Mouse (Mus musculus) adrenal gland, postnatal 4 days (tissue): ENCODE results near the gene Raver1. TPM values are rescaled to one million over a fixed set of nuclear protein-coding genes. Genes with fewer than 3 reads are reported as not detected.
"Not testable (repeated sequence)": the region's sequence is repeated elsewhere in the genome, so short reads cannot be mapped to it uniquely, and the experiment has no call there.

ENCODE experiments used
- DNase-seq, 2 experiments: peaks; one replicate each; pipeline ENCODE4 v3.0.0; 2021 to 2022; ENCODE audit warnings: low spot score in 2 of 2, mixed read lengths in 2 of 2
- total RNA-seq, 2 experiments: library from RNA; stranded (reverse); gene quantifications; 2 replicates each; pipeline ENCODE4 v1.2.3; 2021

Raver1 gene
- total RNA-seq, 2 experiments from 2014 or later, result 67.0 to 68.4 TPM

DNA sequence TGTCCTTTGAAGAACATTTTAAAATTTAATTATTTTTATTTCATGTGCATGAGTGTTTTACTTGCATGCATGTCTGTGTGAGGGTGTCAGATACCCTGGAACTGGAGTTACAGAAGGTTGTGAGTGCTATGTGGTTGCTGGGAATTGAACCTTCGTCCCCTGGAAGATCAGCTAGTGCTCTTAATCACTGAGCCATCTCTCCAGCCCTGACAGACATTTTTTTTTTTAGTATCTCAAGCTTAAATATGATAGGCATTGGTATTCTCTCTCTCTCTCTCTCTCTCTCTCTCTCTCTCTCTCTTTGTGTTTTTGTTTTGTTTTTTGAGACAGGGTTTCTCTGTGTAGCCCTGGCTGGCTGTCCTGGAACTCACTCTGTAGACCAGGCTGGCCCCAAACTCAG, 47.0 kb downstream of the Raver1 start:
- DNase-seq, result not testable (repeated sequence)

DNA sequence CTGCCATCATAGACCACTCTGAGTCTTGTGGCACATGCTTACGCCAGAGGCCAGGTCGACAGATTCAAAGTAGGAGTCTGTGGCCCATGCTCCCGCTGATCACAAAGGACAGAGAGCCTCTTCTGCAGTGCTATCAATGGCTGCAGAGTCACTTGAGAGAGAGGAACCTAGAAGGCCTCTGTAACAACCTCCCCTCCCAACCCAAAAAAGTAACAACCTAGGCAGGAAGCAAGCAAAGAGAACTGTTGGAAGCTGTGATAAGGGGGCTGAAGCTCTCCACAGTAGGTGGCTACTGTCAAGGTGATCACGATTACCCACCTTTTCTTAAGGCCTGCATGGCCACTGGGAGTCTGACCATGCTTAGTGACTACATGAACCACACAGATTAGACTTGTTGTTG, 48.2 kb downstream of the Raver1 start:
- no peak for DNase-seq

GRCm38 (mm10) chr9:21041308-21041707, 50.5 kb downstream of the Raver1 start:
- DNase-seq, result no peak

DNA sequence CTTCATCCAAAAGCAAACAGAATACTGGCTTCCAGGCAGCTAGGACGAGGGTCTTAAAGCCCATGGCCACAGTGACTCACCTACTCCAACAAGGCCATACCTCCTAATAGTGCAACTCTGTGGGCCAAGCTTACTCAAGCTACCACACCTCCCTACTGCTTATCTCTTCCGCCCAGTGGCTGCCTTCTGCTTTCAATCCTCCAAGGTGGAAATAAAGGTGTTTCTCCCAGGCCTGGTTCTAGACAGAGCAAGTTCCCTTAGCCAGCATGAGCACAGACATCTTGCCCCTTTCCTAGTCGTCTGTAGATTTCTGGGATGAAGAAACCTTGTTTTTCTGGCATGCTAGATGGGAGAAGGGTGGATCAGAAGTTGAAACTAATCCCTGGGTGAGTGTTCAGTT, 52.0 kb downstream of the Raver1 start:
- no peak for DNase-seq

DNA sequence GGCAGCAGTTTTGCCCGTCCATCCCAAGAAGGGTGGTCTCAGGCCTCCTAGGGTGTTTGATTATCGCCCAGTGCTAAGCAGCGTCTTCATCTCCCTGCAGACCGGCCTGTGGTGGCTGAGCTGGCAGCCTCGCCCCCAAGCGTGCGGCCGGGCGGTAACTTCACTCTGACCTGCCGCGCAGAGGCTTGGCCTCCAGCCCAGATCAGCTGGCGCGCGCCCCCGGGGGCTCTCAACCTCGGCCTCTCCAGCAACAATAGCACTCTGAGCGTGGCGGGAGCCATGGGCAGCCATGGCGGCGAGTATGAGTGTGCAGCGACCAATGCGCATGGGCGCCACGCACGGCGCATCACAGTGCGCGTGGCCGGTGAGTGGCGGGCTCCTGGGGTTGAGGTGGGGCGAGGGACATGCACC, 54.3 kb downstream of the Raver1 start:
- DNase-seq, result no peak

DNA sequence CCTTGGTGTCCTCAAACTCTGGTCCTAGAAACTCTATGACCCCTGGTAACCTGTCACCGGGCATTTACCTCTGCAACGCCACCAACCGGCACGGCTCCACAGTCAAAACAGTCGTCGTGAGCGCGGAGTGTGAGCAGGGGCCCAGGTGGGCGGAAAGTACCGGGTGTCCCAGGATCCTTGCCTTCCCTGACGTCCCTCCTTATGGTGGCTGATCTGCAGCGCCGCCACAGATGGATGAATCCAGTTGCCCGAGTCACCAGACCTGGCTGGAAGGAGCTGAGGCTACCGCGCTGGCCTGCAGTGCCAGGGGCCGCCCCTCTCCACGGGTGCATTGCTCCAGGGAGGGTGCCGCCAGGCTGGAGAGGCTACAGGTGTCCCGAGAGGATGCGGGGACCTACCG, 55.1 kb downstream of the Raver1 start:
- DNase-seq, result no peak

DNA sequence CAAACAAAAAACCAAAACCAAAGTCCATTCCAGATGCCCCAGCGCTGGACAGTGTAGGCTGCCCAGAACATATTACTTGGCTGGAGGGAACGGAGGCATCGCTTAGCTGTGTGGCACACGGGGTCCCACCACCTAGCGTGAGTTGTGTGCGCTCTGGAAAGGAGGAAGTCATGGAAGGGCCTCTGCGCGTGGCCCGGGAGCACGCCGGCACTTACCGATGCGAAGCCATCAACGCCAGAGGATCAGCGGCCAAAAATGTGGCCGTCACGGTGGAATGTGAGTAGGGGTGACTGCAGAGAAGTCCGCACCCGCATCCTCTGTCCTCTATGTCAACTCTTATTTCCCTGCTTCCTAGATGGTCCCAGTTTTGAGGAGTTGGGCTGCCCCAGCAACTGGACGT, 55.6 kb downstream of the Raver1 start:
- no peak for DNase-seq

DNA sequence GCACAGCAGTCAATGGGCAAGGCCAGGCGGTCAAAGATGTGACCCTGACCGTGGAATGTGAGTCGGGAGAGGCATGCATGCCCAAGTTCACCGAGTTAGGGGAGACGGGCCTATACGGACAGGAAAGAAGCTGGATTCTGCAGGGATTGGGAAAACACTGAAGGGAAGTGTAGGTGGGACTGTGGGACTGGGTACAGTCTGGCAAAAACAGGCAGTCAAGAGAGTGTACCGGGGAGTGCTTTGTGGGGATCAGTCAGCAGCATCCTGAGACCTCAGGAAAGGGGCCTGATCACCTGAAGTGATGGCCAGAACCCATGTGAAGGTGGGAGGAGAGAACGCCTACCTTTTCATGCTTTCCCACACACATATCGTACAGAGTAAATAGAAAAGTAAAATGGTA, 56.2 kb downstream of the Raver1 start:
- DNase-seq, result no peak

- no peak for DNase-seq
Observed at GRCm38 (mm10) chr9:21034481-21035085, 57.2 kb downstream of the Raver1 start.

GRCm38 (mm10) chr9:21033136-21033535, 58.7 kb downstream of the Raver1 start:
- peak in 1 of 2 experiments; percentile 63 for DNase-seq

- DNase-seq, result no peak
Observed at GRCm38 (mm10) chr9:21032491-21032890, 59.3 kb downstream of the Raver1 start.

- DNase-seq, result no peak
Observed at GRCm38 (mm10) chr9:21031896-21032351, 59.9 kb downstream of the Raver1 start, which contains the start of gene Icam5. Gene Icam5 (plus strand): TSS chr9:21032073.

DNA sequence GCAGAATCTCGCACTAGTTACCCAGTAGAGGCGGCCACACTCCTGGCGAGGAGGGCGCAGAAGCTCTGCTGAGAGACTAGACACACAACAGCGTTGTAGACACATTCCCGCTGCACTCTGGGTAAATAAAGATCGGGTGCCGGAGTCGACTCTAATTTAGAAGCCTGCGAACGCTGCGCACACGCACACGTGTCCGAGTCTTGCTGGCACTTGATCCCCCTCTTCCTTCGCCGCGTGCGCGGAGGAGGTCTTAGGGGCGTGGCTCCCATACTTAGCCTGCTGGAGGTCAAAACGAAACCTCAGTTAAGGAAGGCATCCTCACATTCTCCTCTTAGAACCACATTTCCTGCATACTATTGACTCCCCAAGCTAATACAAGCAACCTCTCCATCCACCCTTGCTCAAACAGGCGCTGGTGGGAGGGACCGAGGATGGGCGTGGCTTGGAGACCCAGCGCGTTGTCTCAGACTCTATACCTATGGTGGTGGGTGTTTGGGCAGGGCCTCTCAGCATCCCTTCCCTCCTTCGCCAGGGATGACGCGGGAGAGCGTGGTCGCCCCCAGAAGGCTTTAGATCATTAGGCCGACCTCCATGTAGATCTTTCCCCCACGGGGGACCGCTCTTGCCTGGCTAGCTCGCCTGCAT, 60.4 kb downstream of the Raver1 start:
- DNase-seq, result peak in 1 of 2 experiments; percentile 35

DNA sequence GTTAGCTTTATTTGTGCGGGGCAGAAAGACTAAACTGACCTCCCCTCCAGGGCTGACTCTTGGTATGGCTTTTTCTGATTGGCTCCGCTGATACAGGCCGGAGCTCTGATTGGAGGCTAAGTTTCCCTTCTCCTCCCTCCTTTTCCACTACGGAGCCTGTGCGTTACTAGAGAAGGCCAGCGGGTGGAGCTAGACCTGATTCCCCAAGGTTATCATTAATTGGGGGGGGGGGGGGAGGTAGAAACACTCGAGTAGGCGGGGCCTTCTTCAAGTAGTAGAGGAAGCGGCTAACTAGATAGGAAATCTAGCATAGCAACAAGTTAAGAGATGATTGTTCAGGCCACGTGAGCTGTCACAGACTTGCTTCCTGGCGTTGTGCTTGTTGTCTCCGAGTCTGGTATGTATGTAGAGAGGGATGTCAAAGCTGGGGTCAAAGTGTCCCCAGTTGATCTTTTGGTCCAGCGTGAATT, 61.0 kb downstream of the Raver1 start:
- peak; percentile 54 to 67 for DNase-seq

DNA sequence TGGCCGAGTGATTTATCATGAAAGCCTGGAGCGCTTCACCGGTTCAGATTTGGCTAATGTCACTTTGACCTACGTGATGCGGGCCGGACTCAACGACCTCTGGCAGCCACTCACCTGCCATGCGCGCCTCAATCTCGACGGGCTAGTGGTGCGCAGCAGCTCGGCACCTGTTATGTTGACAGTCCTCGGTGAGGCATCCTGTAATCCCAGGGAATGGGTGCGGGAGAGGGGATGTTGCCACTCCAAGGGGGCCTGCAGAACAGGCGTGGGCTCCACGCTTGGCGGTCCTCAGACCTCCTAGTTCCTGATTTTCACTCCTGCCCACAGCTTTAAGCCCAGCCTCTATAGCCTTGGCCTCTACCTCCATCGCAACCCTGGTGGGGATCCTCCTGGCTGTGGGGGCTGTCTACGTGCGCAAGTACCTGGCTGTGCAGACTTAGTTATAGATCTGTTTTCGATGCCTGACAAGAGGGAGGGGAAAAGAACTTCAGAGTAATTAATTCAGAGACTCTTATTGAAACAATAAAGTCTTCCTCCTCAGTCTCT, 61.7 kb downstream of the Raver1 start:
- no peak for DNase-seq

DNA sequence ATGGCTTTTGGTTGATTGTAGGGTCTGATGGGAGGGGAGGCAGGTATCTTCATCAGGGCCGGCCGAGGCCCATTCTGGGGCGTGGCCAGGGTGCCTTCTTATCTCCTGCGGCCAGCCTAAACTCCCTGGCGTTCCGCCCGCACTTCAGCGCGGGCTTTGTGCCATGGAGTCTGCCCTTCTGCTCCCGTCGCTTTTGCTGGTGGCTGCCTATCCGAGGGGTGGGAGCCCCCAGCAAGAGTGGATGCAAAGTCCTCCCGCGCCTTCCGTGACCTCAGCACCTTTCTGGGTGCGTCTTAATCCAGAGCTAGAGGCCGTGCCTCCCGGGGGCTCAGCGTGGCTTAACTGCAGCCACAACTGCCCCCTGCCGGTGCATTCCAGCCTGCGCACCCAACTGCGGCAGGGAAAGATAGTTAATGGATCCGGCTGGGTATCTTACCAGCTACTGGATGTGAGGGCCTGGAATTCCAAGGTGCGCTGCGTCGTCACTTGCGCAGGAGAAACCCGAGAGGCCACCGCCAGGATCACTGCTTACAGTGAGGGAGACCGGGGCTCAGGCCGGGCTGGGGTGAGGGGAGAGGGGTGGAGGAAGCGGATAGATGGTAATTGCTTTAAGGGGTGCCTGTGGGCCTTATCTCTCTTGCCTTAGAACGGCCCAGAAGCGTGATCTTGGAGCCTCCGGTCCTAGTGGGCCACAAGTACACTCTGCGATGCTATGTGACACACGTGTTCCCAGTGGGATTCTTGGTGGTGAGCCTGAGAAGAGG, 62.3 kb downstream of the Raver1 start, which contains the start of gene Icam4:
Icam4 (plus strand) TSS at position 83 of the 764 bp plus-strand sequence.
- DNase-seq, result peak; percentile 58 to 67

GRCm38 (mm10) chr9:21028560-21029110, 63.2 kb downstream of the Raver1 start:
- DNase-seq, result no peak

DNA sequence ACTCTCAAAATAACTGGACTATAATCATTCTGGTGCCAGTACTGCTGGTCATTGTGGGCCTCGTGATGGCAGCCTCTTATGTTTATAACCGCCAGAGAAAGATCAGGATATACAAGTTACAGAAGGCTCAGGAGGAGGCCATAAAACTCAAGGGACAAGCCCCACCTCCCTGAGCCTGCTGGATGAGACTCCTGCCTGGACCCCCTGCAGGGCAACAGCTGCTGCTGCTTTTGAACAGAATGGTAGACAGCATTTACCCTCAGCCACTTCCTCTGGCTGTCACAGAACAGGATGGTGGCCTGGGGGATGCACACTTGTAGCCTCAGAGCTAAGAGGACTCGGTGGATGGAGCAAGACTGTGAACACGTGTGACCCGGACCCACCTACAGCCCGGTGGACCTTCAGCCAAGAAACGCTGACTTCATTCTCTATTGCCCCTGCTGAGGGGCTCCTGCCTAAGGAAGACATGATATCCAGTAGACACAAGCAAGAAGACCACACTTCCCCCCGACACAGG, 64.0 kb downstream of the Raver1 start:
- DNase-seq, result no peak

DNA sequence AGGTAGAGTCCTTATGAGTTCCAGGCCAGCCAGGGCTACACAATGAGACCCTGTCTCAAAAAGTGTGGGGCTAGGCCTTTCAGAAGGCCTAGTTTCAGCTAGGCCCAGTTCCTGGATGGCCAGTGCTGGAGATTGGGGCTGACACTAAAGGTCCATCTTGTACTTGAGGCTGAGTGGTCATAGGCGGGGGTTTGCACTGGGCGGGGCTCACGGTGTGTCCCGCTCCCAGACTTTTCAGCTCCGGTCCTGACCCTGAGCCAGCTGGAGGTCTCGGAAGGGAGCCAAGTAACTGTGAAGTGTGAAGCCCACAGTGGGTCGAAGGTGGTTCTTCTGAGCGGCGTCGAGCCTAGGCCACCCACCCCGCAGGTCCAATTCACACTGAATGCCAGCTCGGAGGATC, 65.0 kb downstream of the Raver1 start:
- no peak for DNase-seq

DNA sequence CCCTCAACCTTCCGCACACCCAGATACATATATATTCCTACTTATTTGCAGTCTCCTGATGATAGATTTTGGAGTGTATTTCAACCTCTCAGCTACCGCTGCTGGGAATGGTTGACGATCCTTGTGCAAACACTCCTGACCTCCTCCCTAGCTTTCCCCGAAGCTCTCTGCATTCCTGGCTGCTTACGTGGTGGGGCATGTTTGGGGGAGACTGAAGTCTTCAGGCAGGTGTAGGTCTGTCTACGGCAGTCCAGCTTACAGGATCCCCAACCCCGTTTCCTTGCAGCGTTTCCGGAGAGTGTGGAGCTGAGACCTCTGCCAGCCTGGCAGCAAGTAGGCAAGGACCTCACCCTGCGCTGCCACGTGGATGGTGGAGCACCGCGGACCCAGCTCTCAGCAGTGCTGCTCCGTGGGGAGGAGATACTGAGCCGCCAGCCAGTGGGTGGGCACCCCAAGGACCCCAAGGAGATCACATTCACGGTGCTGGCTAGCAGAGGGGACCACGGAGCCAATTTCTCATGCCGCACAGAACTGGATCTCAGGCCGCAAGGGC, 66.5 kb downstream of the Raver1 start:
- no peak for DNase-seq
